Mouse (Mus musculus): Measurements from ENCODE around the gene Trp53bp1.
A peak's percentile ranks its signal among the peaks of the same experiment; 100 is the strongest.

Trp53bp1 gene

GRCm38 (mm10) chr2:121271236-121271927, at the start of gene Trp53bp1:
TSS of gene Trp53bp1 (minus strand) at chr2:121271407.
- DNase-seq = peak; percentile 95

- no peak for DNase-seq
Observed at GRCm38 (mm10) chr2:121316278-121316677, 45.1 kb upstream of the Trp53bp1 start.

- DNase-seq = no peak
Observed at GRCm38 (mm10) chr2:121308997-121309416, 37.8 kb upstream of the Trp53bp1 start.

- DNase-seq = peak; percentile 79
Observed at GRCm38 (mm10) chr2:121300036-121300435, 28.8 kb upstream of the Trp53bp1 start.

GRCm38 (mm10) chr2:121299471-121299870, 28.3 kb upstream of the Trp53bp1 start:
- DNase-seq = peak; percentile 64

GRCm38 (mm10) chr2:121298131-121298530, 26.9 kb upstream of the Trp53bp1 start:
- DNase-seq = peak; percentile 76

DNA sequence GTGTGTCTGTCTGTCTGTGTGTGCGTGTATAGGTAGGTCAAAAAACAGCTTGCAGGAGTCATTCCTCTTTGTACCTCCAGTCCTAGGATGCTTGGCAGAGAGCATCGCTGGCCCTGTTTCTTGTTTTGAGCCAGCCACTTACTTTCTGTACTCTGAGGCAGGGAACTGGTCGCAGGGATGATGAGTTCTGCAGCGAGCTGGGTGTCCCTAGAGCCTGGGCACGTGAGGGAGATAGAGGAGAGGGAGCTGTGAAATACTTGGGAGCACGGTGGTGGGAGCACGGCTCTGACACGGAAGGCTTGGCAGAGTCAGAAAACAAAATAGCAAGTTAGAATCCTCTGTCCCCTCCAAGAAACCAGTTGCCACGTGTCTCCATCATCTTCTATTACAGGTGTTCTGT, 26.5 kb upstream of the Trp53bp1 start:
- DNase-seq = peak; percentile 64

DNA sequence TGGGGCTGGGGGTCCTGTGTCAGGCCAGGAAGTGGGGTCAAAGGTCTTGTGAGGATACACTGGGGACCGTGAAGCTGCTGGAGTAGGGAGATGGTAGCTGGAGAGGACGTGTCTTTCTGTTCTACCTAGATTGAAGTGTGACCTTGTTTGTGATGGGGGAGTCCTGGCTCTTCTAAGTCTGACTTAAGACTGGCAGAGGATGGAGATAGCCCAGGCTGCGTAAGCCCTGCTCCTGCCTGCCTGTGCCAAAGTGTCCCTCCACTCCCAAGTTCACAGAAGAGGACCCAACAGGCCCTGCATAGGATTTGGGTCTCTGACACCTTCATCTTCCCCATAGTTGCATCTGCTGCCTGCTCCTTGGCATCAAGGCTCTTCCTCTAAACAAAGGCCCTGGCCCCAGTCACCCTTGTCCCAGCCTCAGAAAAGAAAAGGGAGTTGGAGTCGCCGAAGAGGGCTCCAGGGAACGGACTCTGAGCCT, 25.6 kb upstream of the Trp53bp1 start:
- peak; percentile 71 for DNase-seq

DNA sequence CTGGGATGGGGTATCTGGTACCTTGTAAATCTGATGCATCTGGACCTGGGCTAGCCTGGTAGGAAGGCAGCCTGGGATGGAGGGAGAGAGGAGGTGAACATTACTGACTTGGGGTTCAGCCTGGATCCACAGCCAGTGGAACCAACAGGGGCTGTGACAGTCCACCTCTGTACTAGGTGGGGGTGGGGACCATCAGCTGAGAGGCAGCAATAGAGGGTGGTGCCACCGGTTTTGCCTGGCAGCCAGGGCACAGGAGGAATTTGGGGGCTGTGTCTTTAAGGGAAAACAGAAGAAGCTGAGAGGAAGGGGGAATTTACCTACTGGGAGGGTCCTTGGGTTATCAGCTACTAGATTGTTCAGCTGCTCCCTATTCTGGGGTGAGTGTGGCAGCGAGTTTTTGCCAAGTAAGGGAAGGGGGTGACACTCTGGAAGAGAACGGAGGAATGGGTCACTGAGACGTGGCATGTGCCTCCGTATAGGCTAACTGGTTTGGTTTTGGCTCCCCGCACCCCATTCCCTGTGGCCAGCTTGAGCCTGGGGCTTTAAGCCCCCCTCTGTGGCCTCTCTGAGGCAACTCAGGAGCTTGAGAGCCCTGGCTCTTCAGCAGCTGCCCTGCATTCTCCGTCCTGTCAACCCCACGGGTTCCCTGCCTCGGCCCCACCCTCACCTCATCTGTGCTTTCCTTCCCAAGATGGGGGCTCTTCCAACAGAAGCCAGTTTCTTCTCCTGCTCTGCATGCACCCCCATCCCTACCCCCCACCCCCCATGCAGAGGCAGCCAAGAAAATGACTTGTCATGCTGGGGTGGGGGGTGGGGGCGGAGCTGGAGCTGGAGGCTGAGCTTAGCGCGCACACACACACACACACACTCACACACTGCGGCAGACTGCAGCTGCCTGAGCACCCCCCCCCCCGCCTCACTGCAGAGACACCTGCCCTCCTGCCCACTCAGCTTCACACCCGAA, 24.7 kb upstream of the Trp53bp1 start:
- peak; percentile 83 for DNase-seq

DNA sequence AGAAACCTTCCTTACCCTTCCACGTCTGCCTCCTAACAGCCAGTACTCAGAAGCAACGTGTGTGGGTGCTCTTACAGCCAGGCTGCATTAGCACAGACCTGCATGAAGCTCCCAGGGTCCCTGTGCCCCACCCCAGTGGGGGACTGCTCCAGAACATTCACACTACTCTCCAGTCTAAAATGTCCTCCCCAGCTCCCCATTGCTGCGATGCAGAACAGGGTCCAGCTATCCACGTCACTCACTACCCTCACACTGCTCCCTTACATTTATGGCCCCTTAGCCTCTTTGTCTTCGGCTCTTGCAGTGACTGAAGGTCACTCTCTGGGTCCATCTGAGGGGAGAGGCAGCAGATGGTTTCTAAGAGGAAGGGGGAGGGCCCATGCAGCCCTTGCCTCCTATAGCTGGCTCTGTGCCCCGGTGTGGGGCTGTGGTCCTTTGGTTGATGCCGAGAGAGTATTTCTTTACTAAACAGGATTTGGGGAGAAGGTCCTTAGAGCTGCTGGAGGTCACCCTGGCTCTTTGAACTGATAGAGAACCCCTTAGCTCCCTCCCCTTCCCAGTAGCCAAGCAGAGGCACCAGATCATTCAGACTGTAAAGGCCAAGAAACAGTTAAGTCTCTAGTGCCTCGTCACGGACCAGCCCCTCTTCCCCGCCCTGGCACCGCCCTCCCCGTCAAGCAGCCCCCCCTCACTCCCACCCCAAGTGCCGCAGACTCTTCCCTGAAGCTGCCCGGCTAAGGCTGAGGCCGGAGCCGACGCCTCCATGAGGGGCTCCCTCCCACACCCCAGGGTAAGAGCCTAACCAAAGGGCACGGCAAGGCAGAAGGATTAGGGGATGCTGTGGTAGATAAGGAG, 23.8 kb upstream of the Trp53bp1 start:
- peak; percentile 87 for DNase-seq

GRCm38 (mm10) chr2:121294182-121294581, 23.0 kb upstream of the Trp53bp1 start:
- DNase-seq = peak; percentile 82

DNA sequence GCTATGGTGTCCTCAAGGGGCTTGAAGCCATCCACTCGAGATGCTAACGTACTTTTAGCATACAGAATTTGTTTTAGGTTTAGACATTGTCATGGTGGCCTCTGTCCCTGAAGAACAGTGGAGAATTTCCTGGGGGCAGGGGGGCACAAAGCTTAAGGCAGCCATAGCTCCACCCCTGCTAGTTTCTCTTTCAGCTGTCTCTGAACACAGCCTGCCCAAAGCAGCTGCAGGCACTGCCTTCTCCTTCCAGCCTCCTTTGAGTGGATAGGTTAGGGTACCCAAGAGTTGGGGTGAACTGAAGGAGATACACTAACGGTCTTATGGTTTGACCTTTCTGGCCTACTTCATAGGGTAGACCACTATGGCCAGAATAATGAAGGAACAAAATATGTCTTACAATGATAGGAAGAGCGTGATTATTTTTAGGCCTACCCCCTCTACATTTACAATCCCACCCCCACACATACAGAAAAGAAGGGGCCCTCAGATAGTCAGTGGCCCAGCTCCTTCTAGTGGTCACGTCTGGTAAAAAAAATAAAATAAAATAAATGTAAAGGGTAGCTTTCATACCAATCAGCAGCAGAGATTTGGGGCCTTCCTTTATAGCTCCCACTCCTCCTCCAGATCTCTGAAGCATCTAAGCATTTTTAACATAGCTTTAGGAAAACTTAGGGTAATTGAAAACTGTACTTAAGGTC, 21.3 kb upstream of the Trp53bp1 start:
- peak; percentile 31 for DNase-seq

- no peak for DNase-seq
Observed at GRCm38 (mm10) chr2:121289730-121290540, 18.7 kb upstream of the Trp53bp1 start.

- DNase-seq = peak; percentile 99
Observed at GRCm38 (mm10) chr2:121288901-121289729, 17.9 kb upstream of the Trp53bp1 start, which contains the start of gene Map1a. TSS of gene Map1a (plus strand) at chr2:121289600.

DNA sequence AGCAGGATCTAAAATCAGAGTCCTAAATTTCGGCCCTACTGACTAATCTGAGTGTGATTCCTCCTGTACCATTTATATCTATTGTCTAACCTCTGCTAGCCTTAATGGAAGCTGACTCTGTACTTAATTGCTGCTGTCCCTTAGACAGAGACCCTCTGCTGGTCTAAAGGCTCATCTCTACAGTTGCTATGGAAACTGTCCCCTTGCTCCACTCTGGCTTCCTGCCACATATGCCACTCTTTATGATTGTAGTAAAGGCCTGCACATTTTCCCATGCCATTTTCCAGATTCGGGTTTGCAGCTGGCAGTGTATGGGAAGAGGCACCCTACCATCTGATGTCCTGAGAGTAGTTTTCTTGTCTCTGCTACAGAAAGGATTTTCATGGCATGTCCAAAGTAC, 16.6 kb upstream of the Trp53bp1 start:
- DNase-seq = peak; percentile 42

DNA sequence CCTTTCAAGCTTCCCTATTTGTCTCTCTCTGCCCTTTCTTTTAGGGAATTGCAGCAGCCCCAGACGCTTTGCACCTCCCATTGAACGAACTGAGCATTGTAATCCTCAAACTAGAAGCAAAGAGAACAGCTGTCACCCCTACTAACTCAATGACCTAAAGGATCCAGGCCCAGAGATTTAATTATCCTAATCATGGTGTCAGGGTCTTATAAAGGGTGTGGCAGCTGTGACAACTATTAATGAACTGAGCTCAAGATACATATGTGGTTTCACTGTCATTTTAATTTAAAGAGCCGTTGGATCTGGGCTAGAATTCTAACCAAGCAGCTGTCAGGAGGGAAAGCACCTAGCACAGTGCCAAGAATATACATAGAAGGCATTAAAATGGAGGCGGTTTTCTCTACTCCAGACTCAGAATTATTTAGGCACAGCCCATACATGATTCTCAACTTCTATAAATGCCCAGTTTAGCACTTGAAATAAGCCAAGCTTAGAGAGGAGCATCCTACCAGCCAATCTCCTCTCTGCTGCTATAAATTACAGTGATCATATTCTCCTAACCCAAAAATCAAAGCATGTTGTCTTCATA, 815 bp upstream of the Trp53bp1 start:
- no peak for DNase-seq

DNA sequence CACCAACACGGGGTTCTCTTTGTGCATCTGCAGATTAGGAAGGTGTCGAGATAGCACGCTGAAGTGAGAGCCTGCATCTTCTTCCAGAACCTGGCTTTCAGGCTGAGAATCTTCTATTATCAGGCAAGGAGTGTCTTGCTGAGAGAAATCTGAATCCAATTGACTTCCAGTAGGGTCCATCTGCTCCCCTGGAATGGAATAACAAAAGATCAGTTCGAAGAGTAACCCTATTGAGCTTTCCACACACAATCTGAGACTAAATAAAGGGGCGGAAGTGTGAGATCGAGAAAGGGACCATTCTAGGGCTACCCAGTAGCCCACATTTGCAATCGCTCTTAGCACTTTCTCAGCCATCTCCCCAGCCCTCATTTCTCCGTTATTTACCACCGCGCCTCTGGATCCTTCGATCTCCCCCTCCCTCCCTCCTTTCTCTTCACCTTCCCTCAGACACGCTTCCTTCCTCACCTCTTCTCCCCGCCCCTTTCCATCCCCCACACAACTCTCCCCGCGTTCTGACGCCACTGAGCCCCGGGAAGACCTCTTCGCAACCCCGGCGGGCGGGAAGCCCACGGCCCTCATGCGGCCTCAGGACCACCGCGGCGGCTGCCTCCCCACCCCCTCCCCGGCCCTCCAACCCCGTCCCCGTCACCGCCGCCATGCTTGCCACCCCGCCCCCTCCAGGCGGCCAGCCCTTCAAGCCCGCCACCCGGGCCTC, 529 bp downstream of the Trp53bp1 start:
- DNase-seq = no peak

DNA sequence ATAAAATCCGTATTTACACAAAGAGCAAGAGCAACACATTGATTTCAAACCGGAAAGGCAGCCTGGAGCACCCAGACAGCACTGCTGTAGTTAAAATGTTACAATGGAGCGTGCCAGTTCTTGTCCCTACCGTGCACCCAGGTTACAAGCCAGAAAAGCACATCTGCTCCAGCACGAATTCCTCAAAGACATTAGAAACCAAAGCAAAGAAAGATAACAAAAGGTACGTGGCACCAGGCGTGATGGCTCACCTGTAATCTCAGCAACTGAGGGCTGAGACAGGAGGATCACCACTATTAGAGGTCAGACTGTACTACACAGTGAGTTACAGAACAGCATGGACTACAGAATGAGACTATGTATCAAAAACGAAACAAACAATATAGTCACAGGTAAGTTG, 2.8 kb downstream of the Trp53bp1 start:
- DNase-seq = no peak

- DNase-seq = no peak
Observed at GRCm38 (mm10) chr2:121249758-121250157, 21.4 kb downstream of the Trp53bp1 start.
